Mouse (Mus musculus) left cerebral cortex, adult 6 months (tissue): Measurements from ENCODE around the gene Gm3404. TPM values are rescaled to one million over a fixed set of nuclear protein-coding genes. Genes with fewer than 3 reads are reported as not detected.

Experiments used
- long read RNA-seq, 2 experiments: library from polyadenylated mRNA; unstranded; transcript quantifications; one replicate each; pipeline ENCODE4 v2.0.0; 2019 to 2020
- polyA plus RNA-seq: library from polyadenylated mRNA; unstranded; fragments of <200 nt; fragmentation: Nextera tagmentation; gene quantifications from 2 replicates; pipeline ENCODE4 v1.2.3, GENCODE M21; 2021

Gene Gm3404
- not detected in 2 replicates for polyA plus RNA-seq
- long read RNA-seq, experiment 1: 0 reads
- long read RNA-seq, experiment 2: 0 reads

DNA sequence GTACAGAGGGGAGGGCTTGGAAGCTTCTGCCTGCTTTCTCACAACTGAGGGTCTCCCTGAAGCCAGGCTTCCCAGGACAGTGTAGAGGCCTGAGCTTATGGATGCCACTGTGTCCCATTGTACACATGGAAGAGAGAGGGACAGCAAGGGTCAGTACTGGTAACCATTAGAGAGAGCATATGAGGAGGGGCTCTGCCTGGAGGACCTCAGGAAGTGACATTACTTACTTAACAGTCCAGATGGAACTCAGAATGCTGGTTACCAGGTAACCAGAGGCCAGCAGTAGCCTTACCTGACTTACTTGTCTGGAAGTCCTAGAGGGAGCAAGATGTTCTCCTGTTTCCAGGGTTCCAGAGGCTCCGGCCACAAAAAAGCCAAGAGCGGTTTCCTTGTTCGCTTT, at the start of gene Gm3404:
Gene Gm3404 (plus strand): TSS at position 301 of the 400 bp plus-strand sequence.

DNA sequence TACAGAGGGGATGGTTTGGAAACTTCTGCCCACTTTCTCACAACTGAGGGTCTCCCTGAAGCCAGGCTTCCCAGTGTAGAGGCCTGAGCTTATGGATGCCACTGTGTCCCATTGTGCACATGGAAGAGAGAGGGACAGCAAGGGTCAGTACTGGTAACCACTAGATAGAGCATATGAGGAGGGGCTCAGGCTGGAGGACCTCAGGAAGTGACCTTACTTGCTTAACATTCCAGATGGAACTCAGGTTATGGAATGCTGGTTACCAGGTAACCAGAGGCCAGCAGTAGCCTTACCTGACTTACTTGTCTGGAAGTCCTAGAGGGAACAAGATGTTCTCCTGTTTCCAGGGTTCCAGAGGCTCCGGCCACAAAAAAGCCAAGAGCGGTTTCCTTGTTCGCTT, 43.9 kb upstream of the Gm3404 start, which contains the start of gene Gm6408:
Gene Gm6408 (plus strand): TSS at position 301 of the 400 bp plus-strand sequence.

DNA sequence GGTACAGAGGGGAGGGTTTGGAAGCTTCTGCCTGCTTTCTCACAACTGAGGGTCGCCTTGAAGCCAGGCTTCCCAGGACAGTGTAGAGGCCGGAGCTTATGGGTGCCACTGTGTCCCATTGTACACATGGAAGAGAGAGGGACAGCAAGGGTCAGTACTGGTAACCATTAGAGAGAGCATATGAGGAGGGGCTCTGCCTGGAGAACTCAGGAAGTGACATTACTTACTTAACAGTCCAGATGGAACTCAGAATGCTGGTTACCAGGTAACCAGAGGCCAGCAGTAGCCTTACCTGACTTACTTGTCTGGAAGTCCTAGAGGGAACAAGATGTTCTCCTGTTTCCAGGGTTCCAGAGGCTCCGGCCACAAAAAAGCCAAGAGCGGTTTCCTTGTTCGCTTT, 34.5 kb upstream of the Gm3404 start, which contains the start of gene Gm6370:
Gene Gm6370 (plus strand): TSS at position 301 of the 400 bp plus-strand sequence.

DNA sequence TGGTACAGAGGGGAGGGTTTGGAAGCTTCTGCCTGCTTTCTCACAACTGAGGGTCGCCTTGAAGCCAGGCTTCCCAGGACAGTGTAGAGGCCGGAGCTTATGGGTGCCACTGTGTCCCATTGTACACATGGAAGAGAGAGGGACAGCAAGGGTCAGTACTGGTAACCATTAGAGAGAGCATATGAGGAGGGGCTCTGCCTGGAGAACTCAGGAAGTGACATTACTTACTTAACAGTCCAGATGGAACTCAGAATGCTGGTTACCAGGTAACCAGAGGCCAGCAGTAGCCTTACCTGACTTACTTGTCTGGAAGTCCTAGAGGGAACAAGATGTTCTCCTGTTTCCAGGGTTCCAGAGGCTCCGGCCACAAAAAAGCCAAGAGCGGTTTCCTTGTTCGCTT, 23.5 kb upstream of the Gm3404 start, which contains the start of gene 4930449I24Rik:
Gene 4930449I24Rik (plus strand): TSS at position 301 of the 400 bp plus-strand sequence.

DNA sequence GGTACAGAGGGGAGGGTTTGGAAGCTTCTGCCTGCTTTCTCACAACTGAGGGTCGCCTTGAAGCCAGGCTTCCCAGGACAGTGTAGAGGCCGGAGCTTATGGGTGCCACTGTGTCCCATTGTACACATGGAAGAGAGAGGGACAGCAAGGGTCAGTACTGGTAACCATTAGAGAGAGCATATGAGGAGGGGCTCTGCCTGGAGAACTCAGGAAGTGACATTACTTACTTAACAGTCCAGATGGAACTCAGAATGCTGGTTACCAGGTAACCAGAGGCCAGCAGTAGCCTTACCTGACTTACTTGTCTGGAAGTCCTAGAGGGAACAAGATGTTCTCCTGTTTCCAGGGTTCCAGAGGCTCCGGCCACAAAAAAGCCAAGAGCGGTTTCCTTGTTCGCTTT, 11.8 kb upstream of the Gm3404 start, which contains the start of gene Gm3402:
Gene Gm3402 (plus strand): TSS at position 301 of the 400 bp plus-strand sequence.

DNA sequence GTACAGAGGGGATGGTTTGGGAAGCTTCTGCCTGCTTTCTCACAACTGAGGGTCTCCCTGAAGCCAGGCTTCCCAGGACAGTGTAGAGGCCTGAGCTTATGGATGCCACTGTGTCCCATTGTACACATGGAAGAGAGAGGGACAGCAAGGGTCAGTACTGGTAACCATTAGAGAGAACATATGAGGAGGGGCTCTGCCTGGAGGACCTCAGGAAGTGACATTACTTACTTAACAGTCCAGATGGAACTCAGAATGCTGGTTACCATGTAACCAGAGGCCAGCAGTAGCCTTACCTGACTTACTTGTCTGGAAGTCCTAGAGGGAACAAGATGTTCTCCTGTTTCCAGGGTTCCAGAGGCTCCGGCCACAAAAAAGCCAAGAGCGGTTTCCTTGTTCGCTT, 11.7 kb downstream of the Gm3404 start, which contains the start of gene Gm3409:
Gene Gm3409 (plus strand): TSS at position 301 of the 400 bp plus-strand sequence.

DNA sequence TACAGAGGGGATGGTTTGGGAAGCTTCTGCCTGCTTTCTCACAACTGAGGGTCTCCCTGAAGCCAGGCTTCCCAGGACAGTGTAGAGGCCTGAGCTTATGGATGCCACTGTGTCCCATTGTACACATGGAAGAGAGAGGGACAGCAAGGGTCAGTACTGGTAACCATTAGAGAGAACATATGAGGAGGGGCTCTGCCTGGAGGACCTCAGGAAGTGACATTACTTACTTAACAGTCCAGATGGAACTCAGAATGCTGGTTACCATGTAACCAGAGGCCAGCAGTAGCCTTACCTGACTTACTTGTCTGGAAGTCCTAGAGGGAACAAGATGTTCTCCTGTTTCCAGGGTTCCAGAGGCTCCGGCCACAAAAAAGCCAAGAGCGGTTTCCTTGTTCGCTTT, 30.2 kb downstream of the Gm3404 start, which contains the start of gene Gm3415:
Gene Gm3415 (plus strand): TSS at position 301 of the 400 bp plus-strand sequence.

Other genes with a start within 250 kb of the Gm3404 start
- 23.4 and 47.8 TPM in 2 replicates for gene Wasf3, start 140.8 kb upstream of the Gm3404 start, polyA plus RNA-seq
- not detected in 2 replicates for gene Gm6408, start 43.8 kb upstream of the Gm3404 start, polyA plus RNA-seq
- gene Gm6370, start 34.4 kb upstream of the Gm3404 start, polyA plus RNA-seq: not detected in 2 replicates
- gene 4930449I24Rik, start 23.4 kb upstream of the Gm3404 start, polyA plus RNA-seq: not detected in 2 replicates
- not detected in 2 replicates for gene Gm3402, start 11.7 kb upstream of the Gm3404 start, polyA plus RNA-seq
- gene Gm3409, start 11.8 kb downstream of the Gm3404 start, polyA plus RNA-seq: not detected in 2 replicates
- gene Gm3415, start 30.3 kb downstream of the Gm3404 start, polyA plus RNA-seq: not detected in 2 replicates
- gene Gpr12, start 59.4 kb downstream of the Gm3404 start, polyA plus RNA-seq: 32.6 and 35.0 TPM in 2 replicates